Mouse (Mus musculus) adrenal gland (tissue): ENCODE data around the gene Grhpr.
"Not testable (repeated sequence)": the region's sequence is repeated elsewhere in the genome, so short reads cannot be mapped to it uniquely, and the experiment has no call there.

Experiments
- intact Hi-C: fragments of 180-260 bp; cut with DNase I; formaldehyde crosslinking; loops from one replicate; pipeline ENCODE4 v1.15.1; 2025

Grhpr gene

DNA sequence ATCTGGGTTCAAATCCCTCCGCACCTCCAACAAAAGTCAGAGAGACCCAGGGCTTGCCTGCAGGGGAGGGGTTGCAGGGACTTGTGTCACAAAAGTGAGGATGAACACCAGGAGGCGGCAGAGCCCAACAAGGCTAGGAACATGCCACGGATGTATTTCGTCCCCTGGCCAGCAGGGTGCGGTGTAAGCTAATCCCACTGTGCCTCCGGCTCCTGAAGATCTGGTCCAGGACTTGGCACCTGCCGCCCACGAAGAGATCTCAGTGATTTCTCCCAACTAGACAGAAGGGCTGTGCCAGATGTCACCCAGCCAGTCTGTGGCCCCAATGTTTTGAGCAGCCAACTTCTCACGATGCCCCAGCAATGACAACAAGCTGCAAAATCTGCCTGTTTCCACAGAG, 7.7 kb upstream of the Grhpr start:
- intact Hi-C loops: loop anchor here (5.0 kb wide), 1 partner anchor 39 kb away; the partner anchor contains the start of gene Zbtb5

DNA sequence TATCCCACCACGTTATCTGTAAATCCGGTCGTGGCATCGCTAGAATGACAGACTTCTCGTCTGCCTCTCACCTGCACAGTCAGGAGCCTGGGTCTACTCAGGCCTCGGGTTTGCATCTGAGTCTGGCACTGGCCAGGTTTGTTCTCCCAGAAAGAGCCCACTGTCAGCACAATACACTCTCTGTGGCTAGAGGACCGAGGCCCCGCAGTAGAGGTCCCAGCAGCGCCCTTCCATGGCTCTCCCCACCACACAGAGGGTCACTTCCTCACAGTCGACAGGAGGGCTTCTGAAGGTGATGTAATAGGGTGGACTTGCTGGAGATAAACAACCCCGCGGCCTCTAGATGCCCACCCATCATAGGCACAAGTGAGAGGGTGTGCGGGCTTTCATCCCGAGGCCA, 7.3 kb upstream of the Grhpr start:
- intact Hi-C loops: loop anchor here (5.0 kb wide), 1 partner anchor 38 kb away; the partner anchor contains the start of gene Zbtb5

DNA sequence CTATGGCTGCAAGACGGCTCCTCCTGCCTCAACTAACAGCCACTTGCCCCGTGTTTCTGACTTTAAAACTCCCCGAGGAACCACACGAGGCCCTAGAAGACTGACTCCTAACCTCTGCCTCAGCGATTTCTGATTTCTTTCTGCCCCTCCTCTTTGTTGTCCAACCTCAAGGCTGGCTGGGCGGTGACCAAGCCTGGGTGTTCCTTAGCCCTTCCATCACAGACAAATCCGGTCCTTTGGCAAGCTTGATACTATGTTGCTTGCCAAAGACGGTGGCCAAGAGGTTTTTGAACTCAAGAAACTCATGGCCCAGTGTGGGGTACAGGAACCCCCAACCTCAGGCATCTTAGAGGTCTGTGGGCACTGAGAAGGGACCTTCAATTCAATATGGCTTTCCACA, 6.9 kb upstream of the Grhpr start:
- intact Hi-C loops: loop anchor here (5.0 kb wide), 1 partner anchor 38 kb away; the partner anchor contains the start of gene Zbtb5

DNA sequence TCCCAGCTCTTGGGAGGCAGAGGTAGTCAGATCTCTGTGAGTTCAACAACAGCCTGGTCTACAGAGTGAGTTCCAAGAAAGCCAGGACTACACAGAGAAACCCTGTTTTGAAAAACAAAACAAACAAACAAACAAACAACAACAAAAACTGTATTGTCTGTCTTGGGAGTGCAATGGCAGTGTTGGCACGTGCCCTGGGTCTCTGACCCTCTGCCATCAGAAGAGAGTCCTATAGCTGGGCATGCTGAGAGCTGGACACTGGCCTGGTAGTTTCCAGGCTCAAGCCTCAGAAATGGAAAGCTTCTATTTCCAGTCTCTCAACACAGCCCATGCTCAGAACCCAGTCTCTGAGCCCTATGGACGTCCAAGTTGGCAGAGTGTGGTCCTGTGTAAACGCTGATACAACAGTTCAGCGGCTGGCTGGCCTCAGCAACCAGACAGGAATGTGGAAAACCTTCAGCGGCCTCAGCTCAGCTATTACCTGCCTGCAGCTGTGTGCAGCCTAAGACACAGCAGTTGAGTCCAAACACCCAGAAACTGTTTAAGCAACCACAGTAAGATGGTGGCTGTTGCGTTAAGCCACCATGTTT, 5.1 kb upstream of the Grhpr start:
- intact Hi-C loops: no loop called here

DNA sequence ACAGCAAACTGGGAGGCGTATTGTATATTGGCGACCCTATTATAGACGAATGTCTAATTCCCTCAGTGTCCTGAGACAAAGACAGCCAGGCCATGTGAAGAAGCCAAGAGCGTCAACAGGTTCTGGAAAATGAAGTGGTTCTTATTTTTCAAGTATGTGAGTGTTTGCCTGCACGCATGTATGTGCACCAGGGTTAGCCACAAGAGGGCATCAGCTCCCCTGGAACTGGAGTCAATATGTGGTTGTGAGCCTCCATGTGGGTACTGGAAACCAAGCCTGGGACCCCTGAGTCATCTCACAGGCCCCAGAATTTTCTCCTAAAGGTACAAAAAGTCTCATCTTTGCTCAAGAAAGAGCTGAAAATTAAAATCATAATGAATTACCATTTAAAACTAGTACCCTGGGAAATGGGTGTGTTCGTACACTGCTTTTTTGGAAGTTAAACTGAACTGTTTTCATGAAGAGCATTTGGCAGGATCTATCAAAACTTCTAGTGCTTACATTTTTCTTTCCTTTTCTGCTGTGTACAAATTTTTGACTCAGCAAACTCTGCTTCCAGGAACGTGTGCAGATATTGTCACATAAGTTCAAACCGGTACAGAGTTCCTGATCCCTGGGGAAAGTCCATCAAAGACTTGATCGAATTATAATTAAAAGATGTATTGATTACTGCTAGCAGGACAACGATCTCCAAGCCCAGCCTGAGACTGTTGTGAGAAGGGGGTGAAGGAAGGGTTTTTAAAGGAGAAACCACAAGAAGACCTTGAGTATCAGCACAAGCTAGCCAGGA, 4.1 kb upstream of the Grhpr start:
- intact Hi-C loops: no loop called here

DNA sequence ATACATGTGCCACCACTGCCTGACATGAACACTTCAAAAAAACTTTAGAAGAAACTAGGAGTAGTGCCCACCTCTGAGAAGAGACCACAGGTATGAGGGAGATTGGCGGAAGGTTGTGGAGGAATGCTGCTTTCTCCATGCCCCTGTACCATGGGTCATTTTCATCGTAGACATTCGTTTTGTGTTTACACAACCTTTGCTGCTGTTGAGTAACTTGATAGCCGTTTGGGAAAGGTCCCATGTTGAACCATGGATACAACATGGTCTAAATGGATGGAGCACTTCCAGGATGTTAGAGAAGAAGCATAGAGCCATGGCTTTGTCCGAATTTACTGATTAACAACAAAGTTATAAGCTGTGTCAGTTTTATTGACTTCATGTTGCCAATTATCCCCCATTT, 3.0 kb upstream of the Grhpr start:
- intact Hi-C loops: no loop called here

DNA sequence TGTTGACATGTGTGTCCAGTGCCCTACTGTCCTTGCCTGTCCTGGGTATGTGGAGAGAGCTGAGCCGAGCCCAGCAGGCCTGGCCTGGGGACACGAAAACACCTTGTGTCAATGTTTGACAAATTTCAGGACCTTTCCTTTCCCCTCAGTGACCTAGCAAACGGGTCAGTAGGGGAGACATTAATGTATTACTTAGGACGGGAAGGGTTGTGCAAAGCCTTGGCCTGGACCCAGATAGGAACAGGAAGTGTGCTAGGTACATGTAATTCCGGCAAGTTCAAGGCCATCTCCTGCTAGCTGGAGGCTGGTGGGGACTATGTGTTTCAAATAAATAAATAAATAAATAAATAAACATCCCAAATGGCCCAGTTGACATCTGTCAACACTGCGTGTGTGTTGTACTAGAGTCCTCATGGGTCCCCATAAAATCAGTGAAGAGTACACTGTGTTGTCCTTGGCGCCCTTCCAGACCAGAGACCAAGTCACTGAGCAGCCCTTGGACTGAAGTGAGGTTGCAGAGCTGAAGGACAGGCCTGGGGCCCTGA, 1.3 kb upstream of the Grhpr start:
- intact Hi-C loops: no loop called here

DNA sequence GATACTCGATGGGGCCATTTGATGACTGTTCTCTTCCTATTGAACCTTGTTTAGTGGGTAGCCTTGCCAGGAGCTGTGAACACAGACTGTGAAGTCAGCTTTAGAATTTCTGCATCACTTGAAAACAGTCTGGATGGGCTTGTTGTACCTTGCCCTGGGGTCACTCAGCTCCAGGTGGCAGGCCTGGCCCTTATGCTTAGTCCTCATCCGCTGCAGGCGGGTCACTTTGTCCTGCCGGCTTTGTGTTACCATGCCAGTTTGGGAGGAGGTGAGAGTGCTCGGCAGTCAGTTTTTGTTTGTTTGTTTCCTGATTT, 736 bp downstream of the Grhpr start:
- intact Hi-C loops: no loop called here

DNA sequence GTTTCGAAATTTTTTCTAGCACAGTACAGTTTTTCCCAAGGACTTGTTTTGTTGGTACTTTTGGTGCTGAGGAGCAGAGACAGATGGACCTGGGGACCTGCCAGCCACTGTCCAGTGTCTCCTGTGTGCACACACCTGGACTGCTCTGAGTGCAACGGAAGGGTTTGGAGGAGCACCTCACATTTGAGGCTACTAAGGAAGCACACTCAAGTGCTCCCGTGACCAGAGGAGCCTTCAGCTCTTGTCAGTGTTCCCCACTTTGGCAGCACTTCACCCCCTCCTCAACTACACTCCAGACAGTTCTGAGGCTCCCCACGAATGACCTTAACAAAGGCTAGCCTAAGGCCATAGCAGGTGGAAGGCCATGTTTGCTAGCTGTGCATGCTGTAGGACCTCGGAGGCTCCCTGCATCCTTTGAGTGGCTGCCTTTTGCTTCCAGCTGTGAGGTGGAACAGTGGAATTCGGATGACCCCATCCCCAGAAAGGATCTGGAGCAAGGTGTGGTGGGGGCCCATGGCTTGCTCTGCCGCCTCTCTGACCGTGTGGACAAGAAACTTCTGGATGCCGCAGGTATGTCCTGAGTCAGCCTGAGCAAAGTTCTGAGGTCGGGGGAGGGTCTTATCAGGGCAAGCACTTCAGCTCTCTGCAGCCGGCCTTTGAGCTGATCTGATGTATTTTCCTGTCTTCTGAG, 1.4 kb downstream of the Grhpr start:
- intact Hi-C loops: no loop called here

DNA sequence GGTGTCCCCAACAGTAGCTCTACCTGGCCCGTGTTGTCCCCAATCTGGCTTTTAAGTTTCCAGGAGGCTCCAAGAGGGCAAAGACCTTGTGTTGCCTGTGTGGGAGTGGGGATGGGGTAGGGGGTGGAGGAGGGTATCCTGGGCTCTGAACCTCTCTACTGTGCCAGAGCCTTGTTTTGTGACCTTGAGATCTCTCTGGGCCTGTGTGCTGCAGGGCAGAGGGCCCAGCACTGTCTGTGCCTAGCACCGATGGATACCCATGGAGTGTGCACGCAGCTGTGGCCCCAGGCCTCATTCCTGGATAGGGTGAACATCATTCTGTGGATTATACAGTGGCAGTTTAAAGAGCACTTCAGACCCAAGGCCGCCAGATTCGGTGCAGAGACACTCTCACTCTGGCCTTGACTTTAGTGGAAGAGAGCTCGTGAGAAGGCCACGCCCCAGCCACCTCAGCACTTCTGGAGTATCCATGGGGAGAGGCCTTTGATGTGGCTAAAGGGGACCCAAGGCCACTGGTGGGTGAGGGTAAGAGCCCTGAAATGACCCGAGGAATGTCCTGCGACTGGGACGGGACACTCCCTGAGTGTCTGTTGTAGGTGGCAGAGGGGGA, 2.0 kb downstream of the Grhpr start:
- intact Hi-C loops: no loop called here

DNA sequence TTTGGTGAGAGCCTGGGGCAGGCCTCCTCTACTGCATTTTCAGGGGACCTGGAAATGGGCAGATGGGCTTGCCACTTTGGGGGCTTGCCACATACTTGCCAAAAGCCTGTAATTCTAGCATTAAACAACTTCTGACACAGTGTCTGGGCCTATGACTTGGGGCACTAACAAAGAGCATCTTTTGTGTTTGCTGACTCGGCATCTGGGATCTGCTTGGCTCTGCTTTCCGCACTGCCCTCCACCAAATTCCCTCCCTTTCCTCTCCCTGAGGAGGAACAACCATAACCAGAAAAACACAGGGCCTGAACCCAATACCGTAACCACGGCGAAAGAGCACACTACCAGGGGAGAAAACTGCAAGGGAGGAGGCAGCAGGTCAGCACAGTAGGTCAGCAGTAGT, 9.4 kb downstream of the Grhpr start:
- intact Hi-C loops: no loop called here

DNA sequence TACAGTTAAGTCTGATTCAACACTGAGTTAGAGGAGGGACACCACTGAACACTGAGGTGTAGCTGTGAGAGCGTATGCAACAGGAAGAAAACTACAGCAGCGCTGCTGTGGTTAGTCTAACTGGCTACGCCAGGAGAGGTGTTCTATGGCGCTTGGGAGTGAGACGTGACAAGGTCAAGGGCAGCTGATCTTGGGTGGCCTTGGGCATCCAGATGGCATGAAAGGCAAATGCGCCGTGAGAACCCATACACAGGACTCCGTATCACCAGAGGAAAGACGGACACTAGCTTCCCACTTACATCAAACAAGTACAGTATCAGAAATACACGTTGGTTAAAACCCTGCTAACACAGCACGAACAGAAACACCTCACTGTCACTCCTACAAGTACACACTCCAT, 11.1 kb downstream of the Grhpr start:
- intact Hi-C loops: not testable (repeated sequence)

DNA sequence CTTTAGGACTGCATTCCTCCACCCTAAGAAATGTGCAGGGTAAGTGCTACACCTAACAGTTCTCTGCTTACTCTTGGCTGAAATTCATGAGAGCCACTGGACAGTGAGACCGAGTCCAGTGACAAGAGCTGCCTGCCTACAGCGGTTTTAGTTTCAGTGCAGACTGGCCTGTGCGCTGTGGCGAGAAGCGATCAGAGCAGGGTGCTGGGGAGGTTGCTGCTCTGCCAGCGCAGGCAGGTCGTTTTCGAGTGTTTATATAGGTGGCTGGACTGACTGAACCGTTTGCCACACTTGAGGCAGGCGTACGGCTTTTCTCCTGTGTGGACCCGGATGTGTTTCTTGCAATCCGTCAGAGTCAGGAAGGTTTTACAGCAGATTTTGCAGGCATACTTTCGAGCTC, 12.0 kb downstream of the Grhpr start:
- intact Hi-C loops: not testable (repeated sequence)

DNA sequence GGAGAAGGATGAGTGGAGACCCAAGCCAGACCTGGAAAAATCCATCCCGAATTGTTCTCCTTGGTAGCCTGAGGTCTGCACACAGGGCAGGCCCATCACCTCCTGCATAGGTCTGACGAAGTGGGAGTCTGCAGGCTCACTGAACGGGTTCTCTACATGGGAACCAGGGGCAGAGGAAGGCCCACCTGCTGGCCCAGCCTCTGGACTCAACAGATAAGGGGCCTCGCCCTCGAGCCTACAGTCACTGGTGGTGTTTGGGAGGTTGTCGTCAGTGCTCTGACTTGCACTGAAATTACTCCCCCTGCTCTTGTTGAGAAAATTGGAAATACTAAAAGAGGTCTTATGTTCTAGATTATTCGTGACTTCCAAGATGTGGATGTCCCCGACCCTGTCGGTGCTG, 12.7 kb downstream of the Grhpr start:
- intact Hi-C loops: no loop called here

DNA sequence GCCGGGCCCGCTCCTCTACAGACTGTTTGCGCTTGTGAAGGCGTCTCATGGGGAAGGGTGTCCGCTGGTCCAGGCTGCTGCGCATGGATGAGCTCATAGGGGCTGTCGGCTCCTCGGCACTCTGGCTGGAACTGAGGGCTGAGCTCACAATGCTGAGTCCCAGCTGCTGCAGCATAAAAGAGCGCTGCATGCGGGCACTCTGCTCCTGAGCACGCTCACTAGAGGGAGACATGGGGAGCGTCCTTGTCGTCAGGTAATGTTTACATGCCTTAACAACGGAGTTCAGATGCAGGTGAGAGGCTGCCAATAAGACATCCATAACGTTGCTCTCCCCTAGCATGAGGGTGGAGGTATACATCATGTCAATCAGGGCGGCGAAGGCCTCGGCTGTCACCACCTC, 13.6 kb downstream of the Grhpr start:
- intact Hi-C loops: no loop called here

DNA sequence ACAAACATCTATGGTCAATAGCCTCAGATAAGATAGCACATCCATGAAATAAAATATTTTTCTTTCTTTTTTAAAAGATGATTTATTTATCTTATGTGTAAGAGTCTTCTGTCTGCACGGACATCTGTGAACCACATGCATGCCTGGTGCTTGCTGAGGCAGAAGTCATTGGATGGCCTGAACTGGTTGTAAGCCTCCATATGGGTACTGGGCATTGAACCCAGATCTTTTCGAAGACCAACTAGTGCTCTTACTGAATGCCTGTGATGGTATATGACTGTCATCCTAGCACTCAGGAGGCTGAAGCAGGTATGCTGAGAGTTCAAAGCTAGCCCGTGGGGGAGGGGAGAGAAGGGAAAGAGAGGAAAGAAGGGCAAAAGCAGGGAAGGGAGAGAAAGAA, 16.9 kb downstream of the Grhpr start:
- intact Hi-C loops: no loop called here

DNA sequence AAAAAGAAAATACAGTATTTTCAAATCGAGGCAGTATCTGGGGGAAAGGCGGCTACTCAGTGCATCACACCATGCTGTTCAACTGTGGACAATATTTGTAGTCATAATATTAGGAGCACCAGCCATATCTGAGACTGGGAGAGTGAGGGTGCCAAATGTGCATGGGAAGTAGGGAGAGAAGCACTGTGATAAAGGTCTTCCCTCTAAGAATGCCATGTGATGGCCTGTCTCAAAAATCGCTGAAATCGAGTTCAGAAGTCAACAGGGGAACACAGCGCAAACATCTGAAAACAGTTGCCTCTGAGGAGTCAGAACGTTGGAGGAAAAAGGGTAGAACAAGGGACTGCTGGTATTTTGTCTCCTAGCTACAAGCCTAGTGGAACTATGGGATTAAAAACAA, 18.8 kb downstream of the Grhpr start:
- intact Hi-C loops: no loop called here

DNA sequence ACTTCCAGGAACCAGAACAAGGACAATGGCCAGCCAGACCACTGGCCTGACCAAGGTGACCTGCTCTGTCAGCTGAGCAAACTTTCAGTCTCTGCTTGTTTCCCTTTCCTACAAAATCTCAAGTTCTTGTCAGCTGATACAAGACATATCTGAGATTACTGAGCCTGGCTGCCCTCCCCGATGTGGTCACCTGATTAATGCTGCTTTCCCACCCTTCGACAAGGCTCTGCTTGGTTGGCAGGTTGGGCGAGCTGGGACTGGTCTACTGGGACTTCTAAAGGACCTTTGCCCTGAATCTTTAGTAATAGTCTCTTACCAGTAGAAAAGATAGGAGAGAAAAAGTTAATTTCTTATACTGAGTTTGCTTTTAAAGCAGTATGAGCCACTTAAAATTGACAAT, 24.3 kb downstream of the Grhpr start:
- intact Hi-C loops: no loop called here

DNA sequence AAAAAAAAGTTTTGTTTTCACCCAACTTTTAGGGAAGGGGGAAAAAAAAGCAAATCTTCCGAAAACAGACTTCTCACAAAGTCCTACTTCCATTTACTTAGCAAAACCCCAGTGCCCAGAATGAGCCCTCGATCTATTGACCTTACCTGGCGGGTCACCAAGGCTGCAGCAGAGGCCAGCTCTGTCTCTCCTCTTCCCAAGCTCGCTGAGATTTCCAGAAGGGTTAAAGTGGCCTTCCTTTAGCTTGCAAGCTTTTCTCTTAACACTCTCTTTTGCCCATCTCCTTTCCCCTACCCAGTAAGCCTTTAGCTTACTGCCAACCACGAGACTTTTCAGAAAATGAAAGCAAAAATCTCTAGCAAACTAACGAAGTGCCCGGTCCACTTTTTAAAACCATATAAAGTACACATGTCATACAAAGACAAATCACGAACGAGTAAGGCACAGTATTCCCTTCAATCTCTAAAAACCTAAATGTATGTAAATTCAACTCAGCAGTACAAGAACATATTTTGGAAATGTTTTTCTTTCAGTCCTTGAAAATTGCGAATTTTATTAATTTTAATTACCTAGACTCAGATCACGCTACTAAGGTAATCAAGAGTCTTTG, 29.7 kb downstream of the Grhpr start:
- intact Hi-C loops: loop anchor here (5.0 to 10.0 kb wide), 2 partner anchors 39 to 94 kb away; partner anchors contain the start of gene Tomm5

DNA sequence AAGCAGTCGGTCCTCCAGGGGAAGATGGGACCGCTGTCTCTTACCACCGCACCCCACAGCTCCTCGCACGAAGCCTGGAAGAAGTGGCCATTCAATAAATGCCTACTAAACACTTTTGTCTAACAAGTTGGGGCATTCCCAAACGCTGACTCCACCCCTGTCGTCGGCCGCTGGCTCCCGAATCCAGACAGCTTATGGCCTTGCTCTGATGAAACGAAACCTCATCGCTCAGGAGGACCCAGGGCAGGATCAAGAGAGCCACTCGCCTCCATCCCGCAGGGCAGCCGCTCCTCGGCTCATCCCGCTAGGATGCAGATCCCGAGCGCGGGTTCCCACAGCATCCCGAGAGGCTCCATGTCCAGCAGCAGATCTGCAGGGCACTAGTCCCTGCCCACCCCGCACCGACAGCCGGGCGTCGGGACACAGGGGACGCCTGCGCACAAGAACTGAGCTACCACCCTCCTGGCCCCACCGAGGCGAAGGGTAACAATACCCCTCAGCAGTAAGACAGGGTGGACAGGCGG, 30.4 kb downstream of the Grhpr start:
- intact Hi-C loops: loop anchor here (5.0 to 10.0 kb wide), 2 partner anchors 39 to 93 kb away; partner anchors contain the start of gene Tomm5
